Mouse (Mus musculus) CH12.LX (cell line): ENCODE measurements around the gene Coa7. TPM values are rescaled to one million over a fixed set of nuclear protein-coding genes. Genes with fewer than 3 reads are reported as not detected.

Source experiments
- DNase-seq: peaks from one replicate; pipeline ENCODE4 v3.0.0-alpha.2; 2013; ENCODE audit errors: extremely low read depth
- H3K27ac ChIP-seq: 2 replicates; pipeline ENCODE4 v1.5.1; 2012; ENCODE audit warnings: low read depth, mild to moderate bottlenecking, control low read depth, moderate library complexity; ENCODE audit not compliant: insufficient read depth
- H3K27me3 ChIP-seq: replicated peaks from 2 replicates; pipeline ENCODE3; 2012; ENCODE audit warnings: inconsistent platforms
- H3K36me3 ChIP-seq, 2 experiments: replicated peaks in 1 of 2; 2 replicates each; pipeline versions ENCODE3 to v1.6.1; 2012; ENCODE audit warnings: inconsistent platforms in 1 of 2, low read length in 1 of 2, mild to moderate bottlenecking in 1 of 2, mixed read lengths in 1 of 2, moderate library complexity in 1 of 2; ENCODE audit not compliant: control insufficient read depth in 1 of 2, insufficient read depth in 1 of 2
- H3K4me1 ChIP-seq, 2 experiments: 2 replicates each; pipeline ENCODE4 v1.6.1; 2012; ENCODE audit warnings: inconsistent platforms in 1 of 2, moderate library complexity in 1 of 2; ENCODE audit not compliant: insufficient read depth in 2 of 2, control insufficient read depth in 1 of 2
- H3K4me2 ChIP-seq: 2 replicates; pipeline ENCODE4 v1.6.1; 2012; ENCODE audit warnings: low read depth, mild to moderate bottlenecking, control low read depth; ENCODE audit not compliant: poor library complexity, insufficient read depth, severe bottlenecking
- H3K4me3 ChIP-seq, 3 experiments: fragments of 150-350 bp in 1 of 3; sonication (generic) in 1 of 3; replicated peaks in 1 of 3; 2 replicates each; pipeline versions ENCODE3 to v1.5.1; 2011 to 2012; ENCODE audit warnings: low read depth in 2 of 3, low read length in 2 of 3, mild to moderate bottlenecking in 2 of 3, moderate library complexity in 2 of 3, control low read depth in 1 of 3, improper control_type of control experiment in 1 of 3, inconsistent platforms in 1 of 3, mixed read lengths in 1 of 3; ENCODE audit not compliant: poor library complexity in 1 of 3
- H3K79me2 ChIP-seq: replicated peaks from 2 replicates; pipeline ENCODE4 v1.6.1; 2012; ENCODE audit warnings: mild to moderate bottlenecking, moderate library complexity; ENCODE audit not compliant: control insufficient read depth, poor library complexity, insufficient read depth, severe bottlenecking; ENCODE audit errors: extremely low read depth
- H3K9ac ChIP-seq: 2 replicates; pipeline ENCODE4 v1.6.1; 2012; ENCODE audit warnings: low read depth, mild to moderate bottlenecking, control low read depth, moderate library complexity; ENCODE audit not compliant: insufficient read depth
- H3K9me3 ChIP-seq: replicated peaks from 2 replicates; pipeline ENCODE3; 2012; ENCODE audit warnings: low read length, inconsistent platforms, mixed read lengths
- BHLHE40 ChIP-seq: IDR thresholded peaks from 2 replicates; pipeline ENCODE4 v1.6.1; 2011; ENCODE audit warnings: mild to moderate bottlenecking, low read depth, low read length, improper control_type of control experiment
- CHD2 ChIP-seq: IDR thresholded peaks from 2 replicates; pipeline ENCODE4 v1.6.1; 2011; ENCODE audit warnings: low read length, improper control_type of control experiment
- CTCF ChIP-seq, 2 experiments: IDR thresholded peaks in 1 of 2; conservative IDR thresholded peaks in 1 of 2; 2 replicates each; pipeline ENCODE4 v1.5.1; 2011 to 2012; ENCODE audit warnings: low read depth in 2 of 2, low read length in 2 of 2, improper control_type of control experiment in 1 of 2, inconsistent platforms in 1 of 2, mild to moderate bottlenecking in 1 of 2, moderate library complexity in 1 of 2
- ELF1 ChIP-seq: IDR thresholded peaks from 2 replicates; pipeline ENCODE4 v1.6.1; 2014; ENCODE audit warnings: low read depth, mild to moderate bottlenecking, inconsistent platforms, low read length, improper control_type of control experiment
- EP300 ChIP-seq: IDR thresholded peaks from 2 replicates; pipeline ENCODE4 v1.6.1; 2011; ENCODE audit warnings: low read length, improper control_type of control experiment
- ETS1 ChIP-seq: conservative IDR thresholded peaks from 2 replicates; pipeline ENCODE4 v1.6.1; 2012; ENCODE audit warnings: low read depth, mild to moderate bottlenecking, inconsistent platforms, low read length, improper control_type of control experiment, moderate library complexity
- JUN ChIP-seq: IDR thresholded peaks from 2 replicates; pipeline ENCODE4 v1.6.1; 2011; ENCODE audit warnings: low read depth, mild to moderate bottlenecking, low read length, improper control_type of control experiment, moderate library complexity; ENCODE audit not compliant: insufficient read depth
- MAFK ChIP-seq: IDR thresholded peaks from 2 replicates; pipeline ENCODE4 v1.6.1; 2011; ENCODE audit warnings: low read length, improper control_type of control experiment; ENCODE audit not compliant: insufficient replicate concordance
- PAX5 ChIP-seq: IDR thresholded peaks from 2 replicates; pipeline ENCODE4 v1.6.1; 2012; ENCODE audit warnings: low read length, inconsistent platforms, mixed read lengths
- POLR2A ChIP-seq: IDR thresholded peaks from 2 replicates; pipeline ENCODE4 v1.6.1; 2011; ENCODE audit warnings: low read depth, mild to moderate bottlenecking, improper control_type of control experiment, low read length
- RCOR1 ChIP-seq: conservative IDR thresholded peaks from 2 replicates; pipeline ENCODE4 v1.6.1; 2012; ENCODE audit warnings: low read depth, mild to moderate bottlenecking, inconsistent platforms, low read length, improper control_type of control experiment
- SIN3A ChIP-seq: IDR thresholded peaks from 2 replicates; pipeline ENCODE4 v1.6.1; 2012; ENCODE audit warnings: low read length, improper control_type of control experiment, inconsistent platforms
- TCF12 ChIP-seq: IDR thresholded peaks from 2 replicates; pipeline ENCODE4 v1.6.1; 2014; ENCODE audit warnings: low read depth, mild to moderate bottlenecking, inconsistent platforms, low read length, improper control_type of control experiment
- ZKSCAN1 ChIP-seq: IDR thresholded peaks from 2 replicates; pipeline ENCODE4 v1.6.1; 2012; ENCODE audit warnings: low read depth, inconsistent platforms, low read length, improper control_type of control experiment, borderline replicate concordance
- ZMIZ1 ChIP-seq: IDR thresholded peaks from 2 replicates; pipeline ENCODE4 v1.6.1; 2012; ENCODE audit warnings: low read depth, mild to moderate bottlenecking, inconsistent platforms, low read length, improper control_type of control experiment
- ZNF384 ChIP-seq: IDR thresholded peaks from 2 replicates; pipeline ENCODE4 v1.6.1; 2012; ENCODE audit warnings: low read depth, low read length, improper control_type of control experiment, inconsistent platforms
- dilution Hi-C: fragments of 300-500 bp; cut with MboI; formaldehyde crosslinking; loops from 2 replicates; pipeline ENCODE4 v1.14.3; 2020; ENCODE audit warnings: low sequenced_read_pairs; ENCODE audit not compliant: extremely low pct_unique_long_range_greater_than_20kb, extremely low pct_ligation_motif_present
- in situ Hi-C: fragments of 300-500 bp; cut with MboI; formaldehyde crosslinking; loops from 3 replicates; pipeline ENCODE4 v1.14.3; 2019; ENCODE audit warnings: low sequenced_read_pairs, low pct_ligation_motif_present, low pct_unique_long_range_greater_than_20kb, mixed read lengths
- polyA plus RNA-seq: library from polyadenylated mRNA; unstranded; fragments of >175 nt; gene quantifications from 2 replicates; pipeline ENCODE4 v1.2.1, GENCODE M21; 2012; ENCODE audit warnings: low read depth; ENCODE audit not compliant: insufficient read length
- total RNA-seq, 2 experiments: library from RNA; depleted of rRNA; stranded (reverse); fragments of 300-350 nt in 1 of 2; fragments of >200 nt in 1 of 2; gene quantifications; 2 replicates each; pipeline ENCODE4 v1.2.3; 2012 to 2014

Coa7 gene
- total and polyA plus RNA-seq, 3 experiments = 18.7 to 73.8 (median 24.2) TPM

- peak overlapping the region; percentile 45; the same call in 1 of the 2 replicates for H3K4me2 ChIP-seq
- peaks cover 7% of the 10 kb centered on the region for H3K27me3 ChIP-seq
- no peaks in the 10 kb centered on the region for H3K9me3 ChIP-seq
- in situ Hi-C loops = no loop called here
- H3K4me3 ChIP-seq = no peak overlapping the region
- peak; percentile 43 for DNase-seq
- no peaks in the 10 kb centered on the region for H3K36me3 ChIP-seq
- H3K9ac ChIP-seq = no peak overlapping the region
- dilution Hi-C loops = no loop called here
- no peak for TF ChIP-seq CTCF (conservative IDR thresholded peaks at IDR 0.05 in 1 of 2, IDR thresholded peaks at IDR 0.05 in 1 of 2; ENCODE audit: low read depth in 2 of 2, low read length in 2 of 2)
- TF ChIP-seq EP300 = 0 out of 2 replicates have a peak, but pooled peaks have one; percentile 34
- TF ChIP-seq BHLHE40 = peak; percentile 29; the same call in 1 of the 2 replicates
- TF ChIP-seq ELF1 = no peak
- TF ChIP-seq POLR2A = no peak
- TF ChIP-seq ZNF384 = no peak
- no peak for TF ChIP-seq CHD2
- TF ChIP-seq MAFK = no peak
- TF ChIP-seq ZKSCAN1 = no peak
- no peak for TF ChIP-seq JUN
- no peak for TF ChIP-seq ZMIZ1
- no peak for TF ChIP-seq PAX5
- peak; percentile 44 for TF ChIP-seq ETS1
- TF ChIP-seq TCF12 = peak; percentile 19; the same call in 1 of the 2 replicates
- TF ChIP-seq RCOR1 = no peak
- H3K79me2 ChIP-seq = no peaks in the 10 kb centered on the region
- H3K4me1 ChIP-seq = peaks cover 4 to 20% of the 10 kb centered on the region in 2 experiments
- H3K27ac ChIP-seq = no peak overlapping the region
Measured at GRCm38 (mm10) chr4:108362321-108363261, 34.7 kb downstream of the Coa7 start.

- no peak for DNase-seq
- Histone ChIP-seq H3K79me2 (no peaks in the 10 kb centered on the region), H3K27ac (no peak overlapping the region), H3K9ac (no peak overlapping the region), H3K4me1 (peaks cover 4 to 20% of the 10 kb centered on the region in 2 experiments)
- 0 out of 2 replicates have a peak, but pooled peaks have one; percentile 8 for TF ChIP-seq EP300
- TF ChIP-seq ZNF384 = peak; percentile 77
- TF ChIP-seq SIN3A = no peak
- TF ChIP-seq, all 38 proteins: peak for 2
- dilution Hi-C loops (no loop called here), in situ Hi-C loops (no loop called here)
- Histone ChIP-seq H3K4me2 (peak overlapping the region; percentile 45; the same call in 1 of the 2 replicates), H3K27me3 (peaks cover 7% of the 10 kb centered on the region), H3K36me3 (no peaks in the 10 kb centered on the region), H3K4me3 (no peak overlapping the region), H3K9me3 (no peaks in the 10 kb centered on the region)
Measured at GRCm38 (mm10) chr4:108363355-108364110, 35.6 kb downstream of the Coa7 start.
